Mouse (Mus musculus): ENCODE measurements at regions not wholly inside any gene's neighbourhood (a gene's known extent, or its start where the extent isn't known, plus 50 kb on each side); places are given as distances from the start of the nearest gene placed in this dataset.

GRCm38 (mm10) chr7:34587239-34587638, 69.3 kb downstream of the Kctd15 start:
- ATAC-seq (ENCODE audit: low read depth): no peak
- Histone ChIP-seq H3K4me3 (ENCODE audit: low read depth, low read length) (no peak overlapping the region), H3K27ac (ENCODE audit: low read length) (no peak overlapping the region), H3K9ac (ENCODE audit: low read depth, low read length) (no peak overlapping the region), H3K36me3 (ENCODE audit: control insufficient read depth, insufficient read depth) (no peaks in the 10 kb centered on the region), H3K9me3 (replicated peaks; ENCODE audit: control insufficient read depth, low read length) (no peaks in the 10 kb centered on the region), H3K27me3 (ENCODE audit: control insufficient read depth, insufficient read depth, low read depth, low read length) (no peaks in the 10 kb centered on the region), H3K4me2 (ENCODE audit: low read depth, low read length) (no peak overlapping the region), H3K4me1 (ENCODE audit: control insufficient read depth, low read depth, low read length) (no peaks in the 10 kb centered on the region)
- 76% methylated on average over 3 of the region's 3 CpGs for WGBS (ENCODE audit: insufficient replicate concordance)

GRCm38 (mm10) chr7:34585312-34585865, 71.1 kb downstream of the Kctd15 start:
- Histone ChIP-seq H3K9me3 (replicated peaks; ENCODE audit: control insufficient read depth, low read length) (no peaks in the 10 kb centered on the region), H3K4me1 (ENCODE audit: control insufficient read depth, low read depth, low read length) (no peaks in the 10 kb centered on the region), H3K9ac (ENCODE audit: low read depth, low read length) (no peak overlapping the region), H3K4me2 (ENCODE audit: low read depth, low read length) (no peak overlapping the region), H3K27me3 (ENCODE audit: control insufficient read depth, insufficient read depth, low read depth, low read length) (no peaks in the 10 kb centered on the region), H3K27ac (ENCODE audit: low read length) (no peak overlapping the region), H3K36me3 (ENCODE audit: control insufficient read depth, insufficient read depth) (no peaks in the 10 kb centered on the region), H3K4me3 (ENCODE audit: low read depth, low read length) (no peak overlapping the region)
- no peak for ATAC-seq (ENCODE audit: low read depth)
- 51% methylated on average over 4 of the region's 4 CpGs for WGBS (ENCODE audit: insufficient replicate concordance)

- no peak overlapping the region for H3K27ac ChIP-seq (ENCODE audit: low read length)
- H3K27me3 ChIP-seq (ENCODE audit: control insufficient read depth, insufficient read depth, low read depth, low read length): no peaks in the 10 kb centered on the region
- H3K9me3 ChIP-seq (replicated peaks; ENCODE audit: control insufficient read depth, low read length): no peaks in the 10 kb centered on the region
- WGBS (ENCODE audit: insufficient replicate concordance): 68% methylated on average over 7 of the region's 7 CpGs
- no peaks in the 10 kb centered on the region for H3K36me3 ChIP-seq (ENCODE audit: control insufficient read depth, insufficient read depth)
- H3K4me3 ChIP-seq (ENCODE audit: low read depth, low read length): no peak overlapping the region
- H3K9ac ChIP-seq (ENCODE audit: low read depth, low read length): no peak overlapping the region
- no peaks in the 10 kb centered on the region for H3K4me1 ChIP-seq (ENCODE audit: control insufficient read depth, low read depth, low read length)
- H3K4me2 ChIP-seq (ENCODE audit: low read depth, low read length): no peak overlapping the region
- no peak for ATAC-seq (ENCODE audit: low read depth)
Measured at GRCm38 (mm10) chr7:34584870-34585269, 71.7 kb downstream of the Kctd15 start.

GRCm38 (mm10) chr7:34580866-34581265, 75.7 kb downstream of the Kctd15 start:
- Histone ChIP-seq H3K27me3 (ENCODE audit: control insufficient read depth, insufficient read depth, low read depth, low read length) (no peaks in the 10 kb centered on the region), H3K9ac (ENCODE audit: low read depth, low read length) (no peak overlapping the region), H3K4me1 (ENCODE audit: control insufficient read depth, low read depth, low read length) (no peaks in the 10 kb centered on the region), H3K4me3 (ENCODE audit: low read depth, low read length) (no peak overlapping the region), H3K4me2 (ENCODE audit: low read depth, low read length) (no peak overlapping the region), H3K9me3 (replicated peaks; ENCODE audit: control insufficient read depth, low read length) (no peaks in the 10 kb centered on the region), H3K36me3 (ENCODE audit: control insufficient read depth, insufficient read depth) (no peaks in the 10 kb centered on the region), H3K27ac (ENCODE audit: low read length) (no peak overlapping the region)
- ATAC-seq (ENCODE audit: low read depth): no peak
- WGBS (ENCODE audit: insufficient replicate concordance): 72% methylated on average over 9 of the region's 9 CpGs

- Histone ChIP-seq H3K4me2 (ENCODE audit: low read depth, low read length) (no peak overlapping the region), H3K9me3 (replicated peaks; ENCODE audit: control insufficient read depth, low read length) (no peaks in the 10 kb centered on the region), H3K9ac (ENCODE audit: low read depth, low read length) (no peak overlapping the region), H3K4me3 (ENCODE audit: low read depth, low read length) (no peak overlapping the region), H3K27me3 (ENCODE audit: control insufficient read depth, insufficient read depth, low read depth, low read length) (no peaks in the 10 kb centered on the region), H3K27ac (ENCODE audit: low read length) (no peak overlapping the region), H3K4me1 (ENCODE audit: control insufficient read depth, low read depth, low read length) (no peaks in the 10 kb centered on the region), H3K36me3 (ENCODE audit: control insufficient read depth, insufficient read depth) (no peaks in the 10 kb centered on the region)
- no peak for ATAC-seq (ENCODE audit: low read depth)
- WGBS (ENCODE audit: insufficient replicate concordance): 60% methylated on average over 10 of the region's 10 CpGs
Measured at GRCm38 (mm10) chr7:34571295-34571694, 85.2 kb downstream of the Kctd15 start.

- Histone ChIP-seq H3K4me2 (ENCODE audit: low read depth, low read length) (peak overlapping the region; percentile 46), H3K4me3 (ENCODE audit: low read depth, low read length) (no peak overlapping the region), H3K36me3 (ENCODE audit: control insufficient read depth, insufficient read depth) (no peaks in the 10 kb centered on the region), H3K27me3 (ENCODE audit: control insufficient read depth, insufficient read depth, low read depth, low read length) (no peaks in the 10 kb centered on the region), H3K9ac (ENCODE audit: low read depth, low read length) (no peak overlapping the region), H3K4me1 (ENCODE audit: control insufficient read depth, low read depth, low read length) (no peaks in the 10 kb centered on the region), H3K9me3 (replicated peaks; ENCODE audit: control insufficient read depth, low read length) (no peaks in the 10 kb centered on the region), H3K27ac (ENCODE audit: low read length) (no peak overlapping the region)
- 6% methylated on average over 43 of the region's 43 CpGs for WGBS (ENCODE audit: insufficient replicate concordance)
- ATAC-seq (ENCODE audit: low read depth): no peak
Measured at GRCm38 (mm10) chr7:34570114-34571065, 86.1 kb downstream of the Kctd15 start.

GRCm38 (mm10) chr7:34569747-34570113, 86.8 kb downstream of the Kctd15 start:
- Histone ChIP-seq H3K9ac (ENCODE audit: low read depth, low read length) (no peak overlapping the region), H3K36me3 (ENCODE audit: control insufficient read depth, insufficient read depth) (no peaks in the 10 kb centered on the region), H3K4me3 (ENCODE audit: low read depth, low read length) (no peak overlapping the region), H3K4me2 (ENCODE audit: low read depth, low read length) (no peak overlapping the region), H3K27me3 (ENCODE audit: control insufficient read depth, insufficient read depth, low read depth, low read length) (no peaks in the 10 kb centered on the region), H3K9me3 (replicated peaks; ENCODE audit: control insufficient read depth, low read length) (no peaks in the 10 kb centered on the region), H3K4me1 (ENCODE audit: control insufficient read depth, low read depth, low read length) (no peaks in the 10 kb centered on the region), H3K27ac (ENCODE audit: low read length) (no peak overlapping the region)
- WGBS (ENCODE audit: insufficient replicate concordance): 30% methylated on average over 8 of the region's 8 CpGs
- no peak for ATAC-seq (ENCODE audit: low read depth)

- H3K4me3 ChIP-seq (ENCODE audit: low read depth, low read length): no peak overlapping the region
- WGBS (ENCODE audit: insufficient replicate concordance): 40% methylated on average over 5 of the region's 5 CpGs
- H3K36me3 ChIP-seq (ENCODE audit: control insufficient read depth, insufficient read depth): no peaks in the 10 kb centered on the region
- no peaks in the 10 kb centered on the region for H3K27me3 ChIP-seq (ENCODE audit: control insufficient read depth, insufficient read depth, low read depth, low read length)
- H3K4me2 ChIP-seq (ENCODE audit: low read depth, low read length): no peak overlapping the region
- H3K9ac ChIP-seq (ENCODE audit: low read depth, low read length): no peak overlapping the region
- no peak for ATAC-seq (ENCODE audit: low read depth)
- H3K27ac ChIP-seq (ENCODE audit: low read length): no peak overlapping the region
- H3K4me1 ChIP-seq (ENCODE audit: control insufficient read depth, low read depth, low read length): no peaks in the 10 kb centered on the region
- H3K9me3 ChIP-seq (replicated peaks; ENCODE audit: control insufficient read depth, low read length): no peaks in the 10 kb centered on the region
Measured at GRCm38 (mm10) chr7:34567575-34567974, 89.0 kb downstream of the Kctd15 start.

DNA sequence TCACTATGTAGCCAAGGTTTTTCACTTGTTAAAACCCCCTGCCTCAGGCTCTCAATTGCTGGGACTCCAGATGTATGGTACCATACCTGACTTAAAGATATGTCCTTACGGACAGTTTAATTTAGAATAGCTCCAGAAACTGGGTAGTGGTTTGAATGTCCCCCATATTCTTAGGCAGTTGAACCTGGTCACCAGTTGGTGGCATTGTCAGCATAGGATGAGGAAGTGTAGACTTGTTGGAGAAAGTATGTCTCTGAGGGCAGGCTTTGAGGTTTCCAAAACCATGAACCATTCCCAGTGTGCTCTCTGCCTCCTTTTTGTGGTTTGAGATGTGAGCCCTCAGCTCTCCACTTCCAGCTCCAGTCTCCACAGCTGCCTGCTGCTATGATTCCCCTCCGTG, 94.4 kb downstream of the Kctd15 start:
- no peaks in the 10 kb centered on the region for H3K27me3 ChIP-seq (ENCODE audit: control insufficient read depth, insufficient read depth, low read depth, low read length)
- H3K27ac ChIP-seq (ENCODE audit: low read length): no peak overlapping the region
- no peaks in the 10 kb centered on the region for H3K4me1 ChIP-seq (ENCODE audit: control insufficient read depth, low read depth, low read length)
- WGBS (ENCODE audit: insufficient replicate concordance): 51% methylated on average over 2 of the region's 2 CpGs
- no peak overlapping the region for H3K9ac ChIP-seq (ENCODE audit: low read depth, low read length)
- H3K9me3 ChIP-seq (replicated peaks; ENCODE audit: control insufficient read depth, low read length): no peaks in the 10 kb centered on the region
- H3K4me3 ChIP-seq (ENCODE audit: low read depth, low read length): no peak overlapping the region
- ATAC-seq (ENCODE audit: low read depth): no peak
- H3K36me3 ChIP-seq (ENCODE audit: control insufficient read depth, insufficient read depth): no peaks in the 10 kb centered on the region
- no peak overlapping the region for H3K4me2 ChIP-seq (ENCODE audit: low read depth, low read length)
